Mouse (Mus musculus) 3T3-L1 (cell line): ENCODE data around the gene Pappa.

Experiments used
- DNase-seq: peaks from one replicate; pipeline ENCODE4 v3.0.0-alpha.2; 2015; ENCODE audit warnings: low read depth, low spot score

The Pappa gene

DNA sequence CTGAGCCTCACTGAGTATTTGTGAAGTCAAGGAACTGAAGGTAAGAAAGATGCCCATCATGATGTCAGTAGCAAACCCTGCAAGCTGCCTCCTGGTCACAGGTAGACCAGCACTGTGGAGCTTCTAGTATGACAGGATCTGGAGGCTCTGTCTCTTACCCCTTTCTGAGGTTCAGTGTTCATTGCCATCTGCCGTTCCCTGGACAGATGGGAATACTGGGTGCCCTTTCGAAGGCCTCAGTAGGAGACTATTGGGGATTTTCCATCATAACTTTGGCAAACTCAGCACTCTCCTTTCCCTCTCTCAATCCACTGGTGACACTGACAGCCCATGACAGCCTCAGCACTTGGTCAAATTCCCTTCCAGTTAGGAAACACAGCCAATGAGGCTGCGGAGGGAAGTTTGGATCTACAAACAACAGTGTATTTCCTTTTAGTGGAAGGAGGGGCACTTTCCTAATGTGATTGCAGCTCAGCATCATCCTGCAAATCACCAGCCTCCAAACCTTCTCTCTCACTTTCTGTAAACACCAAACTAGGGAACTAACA lies 42.4 kb downstream of the Pappa start:
- DNase-seq: no peak

DNA sequence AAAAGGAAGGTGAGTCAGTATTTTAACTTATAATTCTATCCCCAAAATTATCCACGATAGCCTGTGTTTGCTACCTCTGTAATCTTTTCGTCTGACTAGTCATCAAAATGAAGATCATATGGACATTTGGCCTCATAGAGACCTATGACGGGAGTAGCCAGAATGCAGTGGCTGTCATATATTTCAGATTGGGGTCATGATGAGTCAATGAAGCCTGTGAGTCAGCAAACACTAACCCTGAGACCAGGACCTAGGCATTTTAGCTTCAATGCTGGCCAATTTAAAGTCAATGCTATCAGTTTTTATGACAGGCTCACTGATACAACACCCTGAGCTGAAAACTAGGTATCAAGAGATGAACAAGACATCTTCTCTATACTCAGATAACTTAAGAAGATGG lies 50.5 kb downstream of the Pappa start:
- DNase-seq: peak; percentile 70

DNA sequence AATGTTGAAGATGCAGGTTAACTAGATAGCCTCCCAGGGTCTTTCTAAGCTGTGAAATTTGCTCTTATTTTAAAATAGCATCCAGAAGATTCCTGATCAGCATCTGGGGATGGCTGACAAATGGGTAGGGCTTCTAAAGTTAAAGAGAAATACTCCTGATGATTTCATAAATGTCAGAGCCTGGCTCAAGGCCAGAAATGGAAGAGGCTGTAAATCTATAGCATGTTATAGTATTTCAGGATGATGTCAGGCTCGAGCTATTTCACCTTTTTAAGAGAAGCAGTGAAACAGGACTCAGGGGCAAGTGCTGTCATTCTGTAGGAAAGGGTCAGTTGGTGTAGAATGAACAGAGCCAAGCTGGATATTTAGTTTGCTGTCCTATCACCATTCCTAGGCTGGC lies 54.2 kb downstream of the Pappa start:
- DNase-seq: peak; percentile 44

DNA sequence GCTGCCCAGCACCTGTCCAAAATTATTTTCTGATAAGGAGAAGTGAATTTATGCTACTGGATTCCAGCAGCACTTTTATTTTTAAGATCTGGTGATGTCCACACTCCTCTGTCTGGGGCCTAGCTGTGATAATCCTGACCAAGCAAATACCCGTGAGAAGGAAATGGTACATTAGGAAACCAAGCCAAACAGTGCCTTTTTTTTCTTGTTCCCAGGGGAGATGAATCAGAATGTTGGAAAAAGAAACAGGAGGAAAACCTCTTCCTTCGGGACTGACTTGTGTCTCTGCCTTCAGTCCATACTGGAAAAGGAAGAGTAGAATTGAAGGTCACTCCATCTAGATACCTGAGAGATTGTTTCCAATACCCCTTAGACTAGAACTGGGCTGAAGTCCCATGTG lies 63.3 kb downstream of the Pappa start:
- DNase-seq: peak; percentile 88

DNA sequence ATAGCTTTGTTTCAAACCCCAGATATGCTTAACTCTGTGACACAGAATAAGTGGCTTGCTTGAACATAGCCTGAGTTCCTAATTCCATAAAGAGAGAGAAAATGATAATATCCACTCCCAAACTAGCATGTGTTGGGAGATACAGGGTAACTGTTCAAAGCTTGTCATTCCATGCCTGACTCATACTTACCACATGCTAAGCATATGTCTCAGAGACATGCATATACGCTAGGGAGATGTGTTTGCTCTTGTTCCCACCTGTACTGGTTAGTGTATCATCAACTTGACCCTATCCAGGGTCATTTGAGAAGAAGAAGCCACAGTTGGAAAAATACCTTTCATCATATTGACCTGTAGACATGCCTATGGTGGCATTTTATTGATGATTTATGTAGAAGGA lies 63.7 kb downstream of the Pappa start:
- DNase-seq: peak; percentile 53

DNA sequence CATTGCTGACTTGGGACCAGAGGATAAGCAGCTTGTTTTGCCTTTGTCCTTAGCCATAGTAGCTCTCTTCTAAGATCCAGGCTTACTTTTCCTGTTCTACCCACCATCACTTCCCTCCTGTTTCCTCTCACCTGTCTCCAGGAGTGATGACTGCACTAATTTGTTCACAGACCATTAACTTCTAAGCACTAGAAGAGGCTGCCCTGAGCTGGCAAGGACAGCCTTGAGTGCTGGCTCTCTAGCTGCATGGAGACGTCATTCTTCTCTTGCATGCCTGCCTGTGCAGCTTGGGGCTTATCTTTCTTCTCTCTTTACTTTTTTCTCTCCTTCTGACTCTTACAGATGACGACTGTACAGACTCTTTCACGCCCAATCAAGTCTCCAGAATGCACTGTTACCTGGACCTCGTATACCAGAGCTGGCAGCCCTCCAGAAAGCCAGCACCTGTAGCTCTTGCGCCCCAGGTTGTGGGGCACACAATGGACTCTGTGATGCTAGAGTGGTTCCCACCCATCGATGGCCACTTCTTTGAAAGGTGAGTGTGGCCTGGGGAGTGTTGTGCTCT lies 65.0 kb downstream of the Pappa start:
- DNase-seq: no peak

DNA sequence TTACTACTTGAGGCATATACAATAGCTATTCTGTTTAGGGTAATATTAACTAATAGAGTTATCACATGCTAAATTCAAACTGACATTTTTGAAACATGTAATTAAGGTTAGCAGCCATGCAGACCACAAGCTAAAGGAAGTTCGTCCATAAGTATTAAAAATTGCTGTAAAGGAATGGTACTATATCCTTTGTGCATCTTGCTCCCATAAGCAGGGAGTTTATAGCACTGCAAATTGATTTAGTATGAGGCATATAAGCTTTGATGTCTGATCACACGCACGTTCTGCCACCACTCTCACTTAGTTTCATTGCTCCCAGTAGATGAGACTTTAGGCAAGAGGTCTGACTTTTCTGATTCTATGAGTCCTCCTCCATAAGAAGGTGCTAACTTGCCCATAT lies 68.8 kb downstream of the Pappa start:
- no peak for DNase-seq

DNA sequence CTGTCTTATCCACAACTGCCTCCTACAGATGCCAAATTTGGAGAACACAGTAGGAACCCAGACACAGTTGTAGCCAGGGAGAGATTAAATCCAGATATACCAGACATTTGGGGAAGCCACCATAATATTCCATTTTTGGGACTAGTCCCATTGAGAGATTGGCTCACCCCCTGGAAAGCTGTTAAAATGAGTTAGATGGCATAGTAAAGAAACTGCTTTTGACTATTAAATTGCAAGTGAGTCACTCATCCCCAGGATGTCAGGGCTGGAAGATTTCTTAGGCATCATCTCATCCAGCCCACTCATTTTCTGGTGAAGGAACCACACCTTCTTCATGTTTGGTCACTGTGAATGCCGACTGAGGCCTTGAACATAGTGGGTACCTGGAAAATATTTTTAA lies 72.0 kb downstream of the Pappa start:
- peak; percentile 58 for DNase-seq

DNA sequence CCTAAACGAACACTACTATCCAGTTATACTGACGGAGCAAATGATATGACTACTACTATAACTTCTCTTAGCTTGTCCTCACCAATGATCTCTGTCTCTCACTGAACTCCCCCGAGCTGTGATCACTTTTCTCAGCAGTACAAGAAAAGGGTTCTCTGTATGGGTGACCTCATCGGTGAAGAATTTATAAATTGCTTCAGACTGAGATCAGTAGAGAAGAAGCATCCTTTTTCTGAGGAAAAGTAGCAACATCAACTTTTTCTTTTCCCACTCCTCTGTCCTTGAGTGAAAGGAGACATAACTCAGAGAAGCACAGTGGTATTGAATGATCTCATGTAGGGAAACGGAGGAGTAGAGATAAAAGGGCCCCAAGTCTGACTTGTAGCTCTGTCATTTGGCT lies 79.7 kb downstream of the Pappa start:
- DNase-seq: peak; percentile 64

DNA sequence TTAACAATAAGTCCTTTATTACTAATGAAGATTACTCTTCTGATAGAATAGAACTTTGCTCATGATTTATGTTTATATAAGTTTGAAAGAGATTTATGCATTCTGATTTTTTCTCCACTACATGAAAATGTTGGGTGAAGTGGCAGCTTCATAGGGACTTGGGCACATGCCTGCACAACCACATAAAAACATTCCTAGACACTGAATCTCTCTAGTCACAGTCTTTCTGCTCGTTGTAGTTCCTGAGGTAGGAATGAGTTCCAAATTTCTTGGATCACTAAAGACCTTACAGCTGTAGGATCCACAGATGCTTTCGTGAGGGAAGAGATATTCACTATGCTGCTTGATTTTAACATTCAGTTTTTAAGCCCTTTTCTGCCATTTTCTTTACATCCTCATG lies 81.5 kb downstream of the Pappa start:
- peak; percentile 78 for DNase-seq

DNA sequence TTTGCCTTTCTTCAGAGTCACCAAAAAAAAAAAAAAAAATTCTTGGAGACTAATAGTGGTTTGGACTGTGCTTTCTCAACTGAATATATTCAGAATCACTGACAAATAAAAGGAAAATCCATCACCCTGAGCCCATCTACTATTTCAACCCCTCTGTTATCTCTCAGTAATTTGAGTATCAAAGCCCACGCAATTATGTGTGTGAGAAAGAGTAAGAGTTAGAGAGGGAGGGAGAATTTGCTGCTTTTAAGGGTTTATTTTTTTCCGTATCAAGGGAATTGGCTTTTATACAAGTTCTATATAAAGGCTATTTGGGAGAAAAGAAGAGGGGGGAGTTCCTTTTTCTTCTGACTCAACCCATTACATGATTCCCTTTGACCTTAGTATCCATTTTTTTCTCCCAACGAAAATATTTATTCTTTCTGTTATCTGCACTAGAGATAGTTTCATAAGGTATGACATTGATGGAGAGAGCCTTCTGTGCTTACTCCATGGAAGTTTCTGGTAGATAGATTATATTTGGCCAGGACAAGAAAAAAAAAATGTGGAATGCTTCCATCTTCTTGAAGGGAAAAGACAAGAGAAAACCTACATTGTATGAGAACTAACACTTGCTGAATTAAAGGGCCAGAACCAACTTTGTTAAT lies 85.5 kb downstream of the Pappa start:
- no peak for DNase-seq

DNA sequence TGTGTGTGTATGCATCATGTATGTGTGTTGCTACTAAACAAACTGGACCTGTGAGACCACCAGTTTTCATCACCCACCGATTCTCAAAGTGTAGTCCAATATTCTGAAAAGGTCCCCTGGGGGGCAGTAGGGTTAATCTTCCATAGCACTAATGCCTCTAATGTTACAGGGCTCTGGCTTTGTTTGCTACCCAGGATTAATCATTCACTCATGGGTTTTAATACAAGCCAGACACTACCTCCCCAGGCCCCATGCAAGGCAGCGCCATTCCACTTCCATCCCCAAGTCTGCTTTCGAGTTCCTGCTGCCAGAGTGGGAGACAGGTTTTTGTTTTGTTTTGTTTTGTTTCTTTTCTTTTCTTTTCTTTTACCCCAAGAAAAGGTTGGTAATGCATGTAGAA lies 92.7 kb downstream of the Pappa start:
- no peak for DNase-seq

DNA sequence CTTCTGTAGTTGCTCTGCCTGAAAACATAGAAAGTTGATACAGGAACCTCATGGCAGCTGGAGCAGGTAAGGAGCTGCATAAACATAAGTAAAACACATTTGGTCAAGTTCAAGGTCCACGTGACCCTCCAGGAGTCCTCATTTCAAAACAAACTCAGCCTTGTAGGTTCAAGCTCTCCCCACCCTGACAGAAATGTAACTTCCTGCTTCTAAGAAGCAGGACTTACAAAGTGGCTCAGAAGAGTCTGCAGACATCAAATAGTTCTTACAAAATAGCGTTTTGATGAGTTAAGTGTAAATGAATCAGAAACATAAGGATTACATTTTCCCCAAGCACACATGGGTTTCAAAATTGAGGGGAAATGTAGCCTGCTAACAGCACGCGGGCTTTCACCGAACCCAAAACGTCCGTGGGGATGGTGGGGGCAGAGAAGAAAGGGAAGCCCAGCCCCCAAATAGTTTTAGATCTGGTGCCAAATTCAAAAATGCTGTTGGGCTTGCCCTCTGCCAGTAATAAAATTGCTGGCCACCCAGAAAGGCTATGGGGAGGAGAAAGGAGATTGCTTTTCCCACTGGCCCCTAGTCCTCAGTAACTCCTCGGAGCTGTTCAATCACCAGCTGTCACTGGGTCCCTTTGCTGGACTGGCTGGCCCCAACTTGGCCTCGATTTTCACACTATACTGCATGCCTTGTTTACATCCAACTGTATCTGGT lies 93.8 kb downstream of the Pappa start:
- DNase-seq: no peak

DNA sequence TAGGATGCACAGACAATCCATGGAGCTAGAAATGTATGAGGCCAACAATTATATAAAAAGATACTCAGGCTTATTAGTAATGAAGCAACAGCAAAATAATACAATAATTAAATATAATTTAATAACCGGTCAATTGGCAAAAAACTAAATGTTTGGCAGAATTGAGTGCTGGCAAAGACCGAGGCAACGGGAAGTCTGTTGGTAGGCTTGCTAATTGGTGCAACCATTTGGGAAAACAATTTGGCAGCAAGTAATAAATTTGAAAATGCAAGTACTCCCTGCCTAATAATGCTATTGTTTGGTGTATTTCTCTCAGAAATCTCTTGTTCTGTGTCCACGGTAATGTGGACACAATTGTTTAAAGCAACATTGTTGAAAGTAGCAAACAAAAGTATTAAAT lies 99.9 kb downstream of the Pappa start:
- DNase-seq: no peak

DNA sequence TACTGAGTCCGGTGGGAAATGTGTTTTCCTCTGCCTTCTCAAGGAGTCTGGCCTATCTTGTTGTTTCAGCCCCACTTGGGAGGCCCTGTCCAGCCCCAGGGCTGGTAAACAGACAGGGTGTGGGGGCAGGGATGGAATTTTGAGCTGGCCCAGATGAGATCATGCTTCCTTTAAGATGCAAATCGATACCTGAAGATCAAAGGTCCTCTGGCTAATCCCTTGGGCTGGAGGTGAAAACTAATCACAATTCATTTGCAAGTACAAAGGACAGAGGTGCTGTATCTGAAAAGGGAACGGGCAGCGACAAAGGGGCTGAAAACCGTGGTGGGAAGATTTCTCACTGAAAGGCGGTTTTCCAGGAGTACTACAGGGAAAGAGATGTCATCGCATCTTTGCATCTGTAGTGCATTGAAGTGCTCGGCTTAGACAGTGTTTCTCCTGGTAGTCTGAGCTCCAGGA lies 114.6 kb downstream of the Pappa start:
- DNase-seq: no peak

DNA sequence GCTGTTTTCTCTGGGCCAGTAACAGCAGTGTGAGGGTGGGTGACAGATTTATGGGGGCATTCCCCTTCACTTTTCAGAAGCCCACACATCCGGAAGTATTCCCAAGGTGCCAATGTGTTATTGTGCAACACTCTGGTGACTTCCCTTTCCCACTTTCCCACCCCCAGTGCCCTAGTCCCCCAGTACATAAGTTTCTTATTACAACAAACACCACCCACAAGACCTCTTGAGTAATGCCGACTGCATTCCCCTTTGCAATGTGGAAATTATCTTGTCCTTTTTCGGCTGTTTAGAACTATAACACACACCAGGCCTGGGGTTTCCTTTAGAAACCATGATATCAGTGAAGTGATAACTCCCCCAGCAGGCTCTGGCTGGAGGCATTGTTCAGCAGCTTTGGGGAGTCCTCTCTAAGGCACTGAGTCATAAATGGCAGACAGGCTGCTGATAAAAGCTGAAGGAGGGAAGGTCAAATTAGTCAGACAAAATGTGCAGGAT lies 118.5 kb downstream of the Pappa start:
- peak; percentile 93 for DNase-seq

DNA sequence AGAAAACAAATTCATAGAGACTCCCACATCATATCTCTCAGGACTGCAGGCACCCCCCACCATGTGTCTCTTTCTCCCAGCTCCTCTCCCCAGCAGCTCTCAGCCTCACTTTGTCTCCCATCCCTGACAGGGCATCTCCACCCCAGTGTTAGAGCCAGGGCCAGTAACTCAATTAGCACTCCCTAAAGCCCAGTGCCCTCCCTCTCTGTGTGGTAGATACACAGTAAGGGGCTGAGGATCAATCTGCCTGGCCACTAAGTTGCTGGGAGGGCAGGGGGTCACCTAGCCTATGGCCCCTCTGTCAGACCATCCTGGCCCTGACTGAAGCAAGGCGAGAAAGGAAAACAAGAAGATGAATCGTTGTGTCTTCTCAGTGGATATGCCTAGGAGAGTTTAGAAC lies 119.3 kb downstream of the Pappa start:
- DNase-seq: peak; percentile 9

DNA sequence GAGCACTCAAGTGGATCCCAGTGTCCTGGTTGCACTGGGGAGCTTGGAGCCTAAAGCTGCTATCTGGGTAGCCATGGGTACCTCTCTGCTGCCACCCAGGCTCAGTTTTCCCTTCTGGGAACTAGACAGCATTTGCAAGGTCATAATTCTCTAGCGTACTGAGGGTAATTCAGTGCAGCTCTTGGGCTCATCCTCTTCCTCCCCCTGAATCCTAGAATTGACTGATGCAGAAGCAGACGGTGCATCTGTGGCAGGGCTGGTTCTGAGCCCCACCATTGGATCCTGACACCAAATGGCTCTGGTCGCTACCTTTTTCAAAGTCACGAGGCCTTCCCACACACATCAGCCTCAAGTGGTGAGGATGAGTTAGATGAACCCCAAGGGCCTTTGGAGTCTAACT lies 121.0 kb downstream of the Pappa start:
- no peak for DNase-seq

DNA sequence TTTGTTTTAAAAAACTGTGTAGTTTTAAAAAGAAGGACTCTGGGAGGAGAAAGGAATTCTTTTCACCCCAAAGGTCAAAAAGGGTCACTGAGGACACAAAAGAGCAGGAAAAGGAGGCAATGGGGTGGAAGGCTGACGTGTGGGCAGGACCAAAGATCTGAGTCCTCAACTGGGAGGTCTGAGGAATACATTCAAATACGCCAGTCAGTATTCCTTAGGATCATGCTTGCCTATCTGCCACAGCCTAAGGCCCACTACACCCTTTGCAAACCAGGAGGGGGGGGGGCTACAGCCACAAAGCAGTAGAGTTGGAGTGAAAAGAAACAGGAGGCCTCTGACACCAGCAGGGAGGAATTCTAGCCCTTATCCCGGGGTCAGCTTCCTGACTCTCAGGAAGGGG lies 121.5 kb downstream of the Pappa start:
- DNase-seq: no peak

DNA sequence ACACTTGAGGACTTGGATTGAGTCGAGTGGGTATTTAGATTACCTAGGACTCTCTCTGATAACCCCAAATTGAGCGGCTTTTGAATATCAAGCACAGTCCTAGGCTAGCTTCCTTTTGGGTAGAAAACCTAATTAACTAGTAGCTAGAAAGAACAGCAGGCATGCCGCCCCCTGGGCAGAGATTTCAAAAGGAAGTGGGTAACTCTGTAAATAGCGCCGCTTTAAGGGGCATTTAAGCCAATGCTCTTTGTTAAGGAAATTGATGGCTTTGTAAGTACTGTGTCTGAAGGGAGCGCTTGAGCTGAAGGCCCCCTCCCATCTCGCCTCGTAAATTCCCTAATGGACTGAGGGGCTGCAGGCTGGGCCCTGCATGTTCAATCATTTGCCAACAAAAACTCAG lies 128.2 kb downstream of the Pappa start:
- no peak for DNase-seq

DNA sequence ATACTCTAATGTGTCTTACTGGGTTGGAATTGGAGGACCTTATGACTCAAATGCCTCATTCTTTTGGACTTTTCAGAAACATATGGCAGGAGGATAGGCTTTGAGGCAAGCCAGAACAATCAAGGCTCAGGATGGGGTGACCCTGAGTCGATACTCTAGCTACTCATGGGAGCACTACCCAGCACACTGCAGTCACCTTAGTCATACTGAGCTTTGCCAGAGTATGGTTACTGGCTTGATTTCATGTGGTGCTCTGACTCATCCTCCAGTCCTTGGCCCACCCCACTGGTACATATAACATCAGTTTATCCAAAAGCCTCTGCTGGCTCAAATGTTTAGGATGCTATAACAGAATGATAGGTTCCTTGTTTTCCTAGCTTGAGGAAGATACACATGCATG lies 130.1 kb downstream of the Pappa start:
- DNase-seq: peak; percentile 93

DNA sequence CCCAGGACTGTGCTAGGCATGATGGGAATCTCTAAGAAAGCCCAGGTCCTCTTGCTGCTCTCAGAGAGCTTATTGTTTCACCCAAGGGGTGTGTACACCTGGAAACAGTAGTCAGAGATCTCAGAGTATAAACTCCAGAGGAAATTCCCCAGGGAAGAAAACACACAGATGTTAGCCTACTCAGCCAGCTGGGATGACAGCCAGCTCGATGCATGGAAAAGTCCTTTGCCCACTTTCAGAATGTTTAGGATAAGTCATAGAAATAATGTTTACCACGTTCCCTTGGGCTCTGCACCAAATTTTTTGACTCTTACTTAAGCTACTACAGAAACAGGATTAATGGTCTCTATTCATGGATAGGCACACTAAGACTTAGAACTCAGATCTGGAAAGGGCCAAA lies 143.1 kb downstream of the Pappa start:
- peak; percentile 65 for DNase-seq

DNA sequence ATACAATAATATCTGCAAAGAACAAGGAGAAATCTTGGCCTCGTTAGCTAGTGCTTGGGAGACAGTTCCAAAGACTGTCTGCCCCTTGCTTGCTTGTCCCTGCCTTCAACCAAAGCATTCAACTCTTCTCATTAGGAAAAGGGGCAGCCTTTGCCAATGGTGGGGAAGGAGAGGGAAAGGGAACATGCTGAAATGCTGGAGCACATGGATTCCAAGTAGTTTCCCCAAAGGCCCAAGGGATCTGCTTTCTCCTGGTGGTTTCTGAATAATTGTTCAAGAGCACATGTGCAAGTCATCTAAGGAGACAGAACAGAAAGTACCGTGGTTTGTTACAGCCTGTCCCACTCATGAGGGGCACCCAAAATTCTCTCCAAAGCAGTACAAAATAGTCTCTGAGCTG lies 146.0 kb downstream of the Pappa start:
- no peak for DNase-seq
